Mouse (Mus musculus): ENCODE data around the gene Dctpp1.

GRCm38 (mm10) chr7:127260309-127261111 is at the start of gene Dctpp1:
- TF ChIP-seq CTCF (IDR thresholded peaks at IDR 0.05; ENCODE audit: extremely low read depth, insufficient read length, insufficient replicate concordance, low read depth, low read length), result peak; percentile 91
- peak; percentile 71; the same call in 1 of the 2 replicates for TF ChIP-seq POLR2A (IDR thresholded peaks at IDR 0.05; ENCODE audit: low read depth, low read length)
